Mouse (Mus musculus) hindbrain, postnatal 0 days (tissue): ENCODE results near the gene Psmc3ip. TPM values are rescaled to one million over a fixed set of nuclear protein-coding genes. Genes with fewer than 3 reads are reported as not detected.

ENCODE experiments used
- ATAC-seq: fragments of 200-750 bp; cut with Nextera tagmentation; 2 replicates; pipeline ENCODE4 v1.8.0; 2017; ENCODE audit warnings: mild to moderate bottlenecking, moderate TSS enrichment, moderate library complexity
- DNase-seq: peaks from one replicate; pipeline ENCODE4 v3.0.0-alpha.2; 2015; ENCODE audit warnings: low spot score
- H3K27ac ChIP-seq: fragments of 300-500 bp; sonication (generic); 2 replicates; pipeline ENCODE4 v1.5.1; 2014; ENCODE audit warnings: mild to moderate bottlenecking
- H3K27me3 ChIP-seq: fragments of 300-500 bp; sonication (generic); 2 replicates; pipeline ENCODE4 v1.6.1; 2014; ENCODE audit warnings: low read length, mixed read lengths; ENCODE audit not compliant: insufficient read depth
- H3K36me3 ChIP-seq: fragments of 300-500 bp; sonication (generic); 2 replicates; pipeline ENCODE4 v1.6.1; 2014; ENCODE audit warnings: low read length, mixed read lengths; ENCODE audit not compliant: insufficient read depth
- H3K4me1 ChIP-seq: fragments of 300-500 bp; sonication (generic); 2 replicates; pipeline ENCODE4 v1.6.1; 2014; ENCODE audit warnings: antibody characterized with exemption, low read length, mixed read lengths; ENCODE audit not compliant: insufficient read depth
- H3K4me2 ChIP-seq: fragments of 300-500 bp; sonication (generic); 2 replicates; pipeline ENCODE4 v1.6.1; 2014; ENCODE audit warnings: low read depth, mild to moderate bottlenecking, low read length, moderate library complexity, mixed read lengths
- H3K4me3 ChIP-seq: fragments of 300-500 bp; sonication (generic); 2 replicates; pipeline ENCODE4 v1.5.1; 2014; ENCODE audit warnings: low read length
- H3K9ac ChIP-seq: fragments of 300-500 bp; sonication (generic); replicated peaks from 2 replicates; pipeline ENCODE4 v1.6.1; 2014; ENCODE audit warnings: mild to moderate bottlenecking, low read length, moderate library complexity, mixed read lengths
- H3K9me3 ChIP-seq: fragments of 300-500 bp; sonication (generic); 2 replicates; pipeline ENCODE4 v1.6.1; 2016; ENCODE audit warnings: low read length, mixed read lengths
- CTCF ChIP-seq: IDR thresholded peaks from 2 replicates; pipeline ENCODE4 v1.5.1; 2016; ENCODE audit warnings: antibody characterized with exemption, control low read depth, low read depth
- WGBS: fragments of 180-500 bp; shearing (Covaris S2); extraction: QIAGEN DNeasy Blood & Tissue Kit; methylation state at CpG from one replicate; pipeline ENCODE4 v1.1.7; 2014; 5-methylcytosine and 5-hydroxymethylcytosine counted together
- polyA plus RNA-seq: library from polyadenylated mRNA; unstranded; fragments of >200 nt; fragmentation: Nextera tagmentation; extraction: Ambion mirVana; gene quantifications from 2 replicates; pipeline ENCODE4 v1.2.1, GENCODE M21; 2015
- total RNA-seq: library from RNA; depleted of rRNA; stranded (reverse); fragments of >200 nt; gene quantifications from 2 replicates; pipeline ENCODE4 v1.2.3, GENCODE M21; 2014

Gene Psmc3ip
- total and polyA plus RNA-seq, 2 experiments from 2014 or later, result 2.9 to 16.3 TPM

GRCm38 (mm10) chr11:101086756-101087681 lies 8.2 kb downstream of the Psmc3ip start, which contains the start of gene Mlx:
TSS of gene Mlx (plus strand) at chr11:101087277.
- peak within 1 kb of the TSS; percentile 98 for H3K4me2 ChIP-seq
- peak within 1 kb of the TSS; percentile 91 for H3K27ac ChIP-seq
- DNase-seq (peak; percentile 97), ATAC-seq (peak; percentile 86)
- H3K4me1 ChIP-seq, result peaks cover 25% of the 10 kb centered on the region
- no peaks in the 10 kb centered on the region for H3K27me3 ChIP-seq
- WGBS, result 1% methylated on average over 52 of the region's 52 CpGs
- H3K36me3 ChIP-seq, result peaks cover 36% of the 10 kb centered on the region
- H3K9ac ChIP-seq, result peak within 1 kb of the TSS; percentile 92
- H3K9me3 ChIP-seq, result no peaks in the 10 kb centered on the region
- peak within 1 kb of the TSS; percentile 75 for H3K4me3 ChIP-seq
- no peak for TF ChIP-seq CTCF

GRCm38 (mm10) chr11:101086323-101086674 lies 8.9 kb downstream of the Psmc3ip start:
- Histone ChIP-seq H3K4me1 (peaks cover 27% of the 10 kb centered on the region), H3K4me2 (peak overlapping the region; percentile 98)

DNA sequence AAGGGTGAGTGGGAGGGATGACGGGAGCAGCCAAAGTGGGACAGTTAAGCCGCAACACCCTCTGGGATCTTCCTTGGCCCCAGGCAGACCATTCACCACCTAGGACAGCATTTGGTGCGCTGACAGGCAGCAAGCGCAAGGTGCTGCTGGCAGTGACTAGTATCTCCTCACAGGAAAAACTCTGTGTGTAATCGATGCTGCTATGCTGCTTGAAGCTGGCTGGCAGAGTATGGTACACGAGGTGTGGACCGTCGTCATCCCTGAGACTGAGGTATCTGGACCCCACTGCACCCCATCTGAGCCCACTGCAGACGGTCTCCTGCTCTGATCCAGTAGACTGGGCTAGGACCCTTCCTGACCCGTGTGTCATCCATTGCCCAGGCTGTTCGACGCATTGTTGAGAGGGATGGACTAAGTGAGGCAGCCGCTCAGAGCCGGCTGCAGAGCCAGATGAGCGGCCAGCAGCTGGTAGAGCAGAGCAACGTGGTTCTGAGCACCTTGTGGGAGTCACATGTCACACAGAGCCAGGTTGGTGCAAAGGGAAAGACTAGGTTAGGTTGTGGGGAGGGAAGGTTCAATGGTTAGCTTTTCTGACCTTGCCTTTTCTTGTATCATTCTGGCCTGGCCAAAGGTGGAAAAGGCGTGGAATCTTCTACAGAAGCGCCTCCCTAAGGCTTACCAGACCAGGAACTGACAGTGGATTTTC lies 9.5 kb downstream of the Psmc3ip start:
- no peaks in the 10 kb centered on the region for H3K9me3 ChIP-seq
- H3K9ac ChIP-seq, result no peak overlapping the region
- H3K27me3 ChIP-seq, result no peaks in the 10 kb centered on the region
- peaks cover 24% of the 10 kb centered on the region; the same call in 1 of the 2 replicates for H3K36me3 ChIP-seq
- peak overlapping the region; percentile 91; the same call in 1 of the 2 replicates for H3K27ac ChIP-seq
- ATAC-seq (no peak), DNase-seq (no peak)
- H3K4me1 ChIP-seq, result peaks cover 27% of the 10 kb centered on the region
- WGBS, result 93% methylated on average over 18 of the region's 18 CpGs
- TF ChIP-seq CTCF, result no peak
- H3K4me3 ChIP-seq, result no peak overlapping the region
- H3K4me2 ChIP-seq, result peak overlapping the region; percentile 98; the same call in 1 of the 2 replicates

More at GRCm38 (mm10) chr11:101086323-101086674, 8.9 kb downstream of the Psmc3ip start:
- peak overlapping the region; percentile 75; the same call in 1 of the 2 replicates for H3K4me3 ChIP-seq
- peaks cover 30% of the 10 kb centered on the region for H3K36me3 ChIP-seq
- H3K9ac ChIP-seq, result peak overlapping the region; percentile 92; the same call in 1 of the 2 replicates
- WGBS, result 66% methylated on average over 6 of the region's 6 CpGs
- H3K27me3 ChIP-seq, result no peaks in the 10 kb centered on the region
- ATAC-seq, result no peak
- no peak for TF ChIP-seq CTCF
- H3K27ac ChIP-seq, result peak overlapping the region; percentile 91
- no peaks in the 10 kb centered on the region for H3K9me3 ChIP-seq
- DNase-seq, result peak; percentile 33

- Histone ChIP-seq H3K27me3 (peaks cover 2% of the 10 kb centered on the region; the same call in 1 of the 2 replicates), H3K4me3 (no peak overlapping the region), H3K9me3 (no peaks in the 10 kb centered on the region), H3K9ac (no peak overlapping the region), H3K36me3 (peaks cover 15% of the 10 kb centered on the region; the same call in 1 of the 2 replicates), H3K4me1 (peaks cover 27% of the 10 kb centered on the region), H3K27ac (no peak overlapping the region), H3K4me2 (no peak overlapping the region)
- no peak for DNase-seq
- WGBS, result 93% methylated on average over 12 of the region's 12 CpGs
- ATAC-seq, result no peak
- no peak for TF ChIP-seq CTCF
Observed at GRCm38 (mm10) chr11:101084811-101085210, 10.4 kb downstream of the Psmc3ip start.

- Histone ChIP-seq H3K4me2 (no peak overlapping the region), H3K36me3 (peaks cover 9% of the 10 kb centered on the region; the same call in 1 of the 2 replicates), H3K27ac (no peak overlapping the region), H3K9ac (no peak overlapping the region), H3K4me1 (peaks cover 27% of the 10 kb centered on the region), H3K4me3 (no peak overlapping the region), H3K9me3 (no peaks in the 10 kb centered on the region), H3K27me3 (peaks cover 8% of the 10 kb centered on the region)
- 80% methylated on average over 14 of the region's 14 CpGs for WGBS
- TF ChIP-seq CTCF, result no peak
- ATAC-seq, result no peak
- DNase-seq, result no peak
Observed at GRCm38 (mm10) chr11:101084246-101084645, 11.0 kb downstream of the Psmc3ip start.

GRCm38 (mm10) chr11:101083083-101083697 lies 12.0 kb downstream of the Psmc3ip start:
- TF ChIP-seq CTCF, result no peak
- no peaks in the 10 kb centered on the region for H3K9me3 ChIP-seq
- 31% methylated on average over 19 of the region's 19 CpGs for WGBS
- no peaks in the 10 kb centered on the region for H3K36me3 ChIP-seq
- peak overlapping the region; percentile 75 for H3K4me3 ChIP-seq
- H3K27me3 ChIP-seq, result peaks cover 18% of the 10 kb centered on the region
- H3K4me2 ChIP-seq, result peak overlapping the region; percentile 100
- H3K27ac ChIP-seq, result peak overlapping the region; percentile 94
- H3K4me1 ChIP-seq, result peaks cover 27% of the 10 kb centered on the region
- H3K9ac ChIP-seq, result peak overlapping the region; percentile 90
- DNase-seq, result no peak
- ATAC-seq, result no peak
